Mouse (Mus musculus) heart, embryonic 16.5 days (tissue): ENCODE results near the gene Kifc5b. TPM values are rescaled to one million over a fixed set of nuclear protein-coding genes. Genes with fewer than 3 reads are reported as not detected.

ENCODE experiments used
- ATAC-seq: fragments of 200-750 bp; cut with Nextera tagmentation; replicated peaks from 2 replicates; pipeline ENCODE4 v1.8.0; 2017; ENCODE audit warnings: moderate number of reproducible peaks; ENCODE audit not compliant: insufficient read depth, low FRiP score; ENCODE audit errors: extremely low read depth
- H3K27ac ChIP-seq: fragments of 300-500 bp; sonication (generic); 2 replicates; pipeline ENCODE4 v1.5.1; 2014; ENCODE audit warnings: mild to moderate bottlenecking, low read length, control low read depth, moderate library complexity
- H3K27me3 ChIP-seq: fragments of 300-500 bp; sonication (generic); 2 replicates; pipeline ENCODE4 v1.6.1; 2014; ENCODE audit warnings: low read length, mixed read lengths; ENCODE audit not compliant: control insufficient read depth, insufficient read depth
- H3K36me3 ChIP-seq: fragments of 300-500 bp; sonication (generic); 2 replicates; pipeline ENCODE4 v1.6.1; 2014; ENCODE audit not compliant: control insufficient read depth, insufficient read depth
- H3K4me1 ChIP-seq: fragments of 300-500 bp; sonication (generic); 2 replicates; pipeline ENCODE4 v1.6.1; 2014; ENCODE audit warnings: low read length, mixed read lengths; ENCODE audit not compliant: control insufficient read depth, insufficient read depth
- H3K4me2 ChIP-seq: fragments of 300-500 bp; sonication (generic); 2 replicates; pipeline ENCODE4 v1.6.1; 2014; ENCODE audit warnings: low read depth, mild to moderate bottlenecking, control low read depth, low read length
- H3K4me3 ChIP-seq: fragments of 300-500 bp; sonication (generic); 2 replicates; pipeline ENCODE4 v1.5.1; 2014; ENCODE audit warnings: mild to moderate bottlenecking, control low read depth, low read length
- H3K9ac ChIP-seq: fragments of 300-500 bp; sonication (generic); 2 replicates; pipeline ENCODE4 v1.6.1; 2014; ENCODE audit warnings: low read length, control low read depth
- H3K9me3 ChIP-seq: fragments of 300-500 bp; sonication (generic); replicated peaks from 2 replicates; pipeline ENCODE4 v1.6.1; 2016; ENCODE audit warnings: low read length; ENCODE audit not compliant: control insufficient read depth
- WGBS: fragments of 180-500 bp; shearing (Covaris S2); extraction: QIAGEN DNeasy Blood & Tissue Kit; methylation state at CpG from one replicate; pipeline ENCODE4 v1.1.7; 2014; 5-methylcytosine and 5-hydroxymethylcytosine counted together
- polyA plus RNA-seq: library from polyadenylated mRNA; unstranded; fragments of >200 nt; fragmentation: Nextera tagmentation; extraction: Ambion mirVana; gene quantifications from 2 replicates; pipeline ENCODE4 v1.2.1, GENCODE M21; 2015

Kifc5b gene
- polyA plus RNA-seq: 6.2 and 6.9 TPM in 2 replicates

DNA sequence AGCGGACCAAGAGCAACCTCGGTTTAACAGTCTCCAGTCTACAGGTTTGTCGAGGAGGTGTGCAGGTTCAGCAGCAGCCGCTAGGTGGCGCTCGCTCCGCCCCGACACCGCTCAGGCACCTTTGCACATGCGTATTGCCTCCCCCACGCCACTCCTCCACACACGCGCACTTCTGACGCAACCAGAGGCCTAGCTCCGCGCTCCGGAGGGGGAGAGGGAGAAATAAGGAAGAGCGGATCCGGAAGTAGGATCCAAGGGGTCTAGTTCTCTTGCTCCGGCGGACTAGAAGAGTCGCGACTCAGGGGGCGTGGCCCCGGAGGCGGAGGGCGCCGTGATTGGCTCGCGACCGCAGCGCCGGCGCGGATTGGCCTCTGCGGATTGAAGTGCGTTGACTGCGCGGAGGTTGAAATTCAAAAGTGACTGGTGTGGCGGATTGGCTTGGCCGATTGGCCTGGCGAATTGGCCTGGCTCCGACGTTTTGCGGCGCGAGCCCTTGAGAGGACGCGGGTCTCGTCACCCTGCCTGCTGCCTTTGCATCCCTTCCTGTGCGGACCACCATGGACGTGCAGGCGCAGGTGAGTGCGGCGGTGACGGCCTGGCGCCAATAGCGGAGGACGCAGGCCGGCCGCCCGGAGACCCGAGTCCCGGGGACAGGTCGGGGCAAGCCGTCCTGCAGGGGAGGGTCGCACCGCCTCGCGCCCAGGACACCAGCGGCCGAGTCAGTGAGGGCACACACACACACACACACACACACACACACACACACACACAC is at the start of gene Kifc5b:
Gene Kifc5b, plus strand, starts transcription at position 381 of the 772 bp plus-strand sequence.
- under 1% methylated on average over 67 of the region's 72 CpGs for WGBS

DNA sequence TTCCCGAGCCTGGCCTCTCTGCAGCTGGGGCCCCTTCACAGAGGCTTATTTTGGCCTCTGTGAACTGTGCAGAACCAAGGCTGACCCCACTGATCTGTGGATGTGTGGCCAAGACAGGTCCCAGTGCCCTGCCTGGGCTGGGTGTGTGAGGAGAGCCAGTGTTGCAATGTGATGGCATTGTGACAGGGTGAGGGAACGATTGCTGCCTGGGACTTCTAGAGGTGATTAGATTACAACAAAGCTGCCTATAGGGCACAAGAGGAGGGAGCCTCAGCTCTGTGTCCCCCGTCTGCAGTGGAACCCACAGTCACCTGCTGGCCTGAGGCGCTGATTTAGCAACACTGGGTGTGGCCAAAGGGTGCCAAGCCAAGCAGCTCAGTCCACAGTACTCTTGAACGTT is 48.1 kb upstream of the Kifc5b start:
- peak overlapping the region; percentile 63 for H3K9ac ChIP-seq

More for the DNA sequence above, at the start of gene Kifc5b:
- peak within 1 kb of the TSS; percentile 81 for H3K9ac ChIP-seq
- peak within 1 kb of the TSS; percentile 83 for H3K4me3 ChIP-seq
- H3K36me3 ChIP-seq: no peaks in the 10 kb centered on the region
- peaks cover 6% of the 10 kb centered on the region; the same call in 1 of the 2 replicates for H3K4me1 ChIP-seq
- no peaks in the 10 kb centered on the region for H3K27me3 ChIP-seq
- ATAC-seq: peak; percentile 100
- peak within 1 kb of the TSS; percentile 72 for H3K4me2 ChIP-seq
- H3K9me3 ChIP-seq: no peaks in the 10 kb centered on the region
- peak within 1 kb of the TSS; percentile 77 for H3K27ac ChIP-seq

DNA sequence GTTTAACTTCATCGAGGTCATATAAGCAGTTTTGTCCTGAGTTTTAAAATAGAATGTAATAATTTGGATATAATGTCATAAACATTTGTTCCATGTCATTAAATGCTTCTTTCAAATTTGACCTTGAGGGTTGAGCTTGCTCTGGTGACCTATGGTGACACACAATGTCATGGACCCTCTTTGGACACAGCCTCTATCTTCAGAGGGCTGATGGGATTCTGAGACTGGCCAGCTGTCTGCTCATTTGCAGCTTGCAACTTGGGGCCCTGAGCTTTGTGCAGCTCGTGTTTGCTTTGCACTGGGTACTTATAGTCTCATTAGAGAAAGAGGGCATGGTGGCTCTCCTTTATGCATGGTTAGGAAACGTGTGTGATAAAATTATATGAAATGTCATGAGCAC is 44.0 kb upstream of the Kifc5b start:
- H3K27ac ChIP-seq: peak overlapping the region; percentile 65
- no peak overlapping the region for H3K4me3 ChIP-seq
- H3K9me3 ChIP-seq: no peaks in the 10 kb centered on the region
- no peak overlapping the region for H3K9ac ChIP-seq
- H3K4me2 ChIP-seq: no peak overlapping the region
- 64% methylated on average over 3 of the region's 3 CpGs for WGBS
- no peaks in the 10 kb centered on the region for H3K36me3 ChIP-seq
- H3K4me1 ChIP-seq: peaks cover 32% of the 10 kb centered on the region
- no peaks in the 10 kb centered on the region for H3K27me3 ChIP-seq
- no peak for ATAC-seq

More for the DNA sequence above, 48.1 kb upstream of the Kifc5b start:
- no peaks in the 10 kb centered on the region for H3K27me3 ChIP-seq
- H3K4me3 ChIP-seq: 0 out of 2 replicates have a peak overlapping the region, but pooled peaks have one; percentile 5
- peak overlapping the region; percentile 98 for H3K27ac ChIP-seq
- peak overlapping the region; percentile 56 for H3K4me2 ChIP-seq
- ATAC-seq: peak; percentile 87
- no peaks in the 10 kb centered on the region for H3K36me3 ChIP-seq
- peaks cover 26% of the 10 kb centered on the region for H3K4me1 ChIP-seq
- 18% methylated on average over 5 of the region's 5 CpGs for WGBS
- no peaks in the 10 kb centered on the region for H3K9me3 ChIP-seq

GRCm38 (mm10) chr17:26873502-26873901 is 43.4 kb upstream of the Kifc5b start:
- no peak for ATAC-seq
- H3K27ac ChIP-seq: peak overlapping the region; percentile 36
- H3K27me3 ChIP-seq: no peaks in the 10 kb centered on the region
- no peaks in the 10 kb centered on the region for H3K9me3 ChIP-seq
- H3K36me3 ChIP-seq: no peaks in the 10 kb centered on the region
- H3K9ac ChIP-seq: no peak overlapping the region
- 59% methylated on average over 8 of the region's 8 CpGs for WGBS
- H3K4me1 ChIP-seq: peaks cover 35% of the 10 kb centered on the region
- H3K4me2 ChIP-seq: no peak overlapping the region
- no peak overlapping the region for H3K4me3 ChIP-seq

- peak overlapping the region; percentile 53 for H3K9ac ChIP-seq
- no peak overlapping the region for H3K4me3 ChIP-seq
- no peaks in the 10 kb centered on the region for H3K27me3 ChIP-seq
- 0 out of 2 replicates have a peak, but pooled peaks cover 2% of the 10 kb centered on the region for H3K9me3 ChIP-seq
- no peaks in the 10 kb centered on the region for H3K36me3 ChIP-seq
- 48% methylated on average over 11 of the region's 11 CpGs for WGBS
- peaks cover 36% of the 10 kb centered on the region for H3K4me1 ChIP-seq
- H3K4me2 ChIP-seq: peak overlapping the region; percentile 20; the same call in 1 of the 2 replicates
- H3K27ac ChIP-seq: peak overlapping the region; percentile 85
- peak; percentile 19; the same call in 1 of the 2 replicates for ATAC-seq
Observed at GRCm38 (mm10) chr17:26874542-26874941, 42.3 kb upstream of the Kifc5b start.

GRCm38 (mm10) chr17:26877927-26878326 is 39.0 kb upstream of the Kifc5b start:
- no peak overlapping the region for H3K4me3 ChIP-seq
- ATAC-seq: no peak
- H3K9ac ChIP-seq: peak overlapping the region; percentile 12; the same call in 1 of the 2 replicates
- WGBS: 58% methylated on average over 7 of the region's 7 CpGs
- H3K27me3 ChIP-seq: no peaks in the 10 kb centered on the region
- H3K9me3 ChIP-seq: peaks cover 12% of the 10 kb centered on the region
- H3K4me1 ChIP-seq: peaks cover 34% of the 10 kb centered on the region
- no peak overlapping the region for H3K4me2 ChIP-seq
- peak overlapping the region; percentile 76 for H3K27ac ChIP-seq
- peaks cover 4% of the 10 kb centered on the region; the same call in 1 of the 2 replicates for H3K36me3 ChIP-seq

- Histone ChIP-seq H3K36me3 (peaks cover 4% of the 10 kb centered on the region; the same call in 1 of the 2 replicates), H3K9ac (no peak overlapping the region), H3K27ac (peak overlapping the region; percentile 89), H3K4me3 (no peak overlapping the region), H3K9me3 (peaks cover 12% of the 10 kb centered on the region), H3K4me1 (peaks cover 35% of the 10 kb centered on the region), H3K4me2 (no peak overlapping the region), H3K27me3 (no peaks in the 10 kb centered on the region)
- 91% methylated on average over 6 of the region's 6 CpGs for WGBS
- no peak for ATAC-seq
Observed at GRCm38 (mm10) chr17:26879235-26879634, 37.7 kb upstream of the Kifc5b start.

DNA sequence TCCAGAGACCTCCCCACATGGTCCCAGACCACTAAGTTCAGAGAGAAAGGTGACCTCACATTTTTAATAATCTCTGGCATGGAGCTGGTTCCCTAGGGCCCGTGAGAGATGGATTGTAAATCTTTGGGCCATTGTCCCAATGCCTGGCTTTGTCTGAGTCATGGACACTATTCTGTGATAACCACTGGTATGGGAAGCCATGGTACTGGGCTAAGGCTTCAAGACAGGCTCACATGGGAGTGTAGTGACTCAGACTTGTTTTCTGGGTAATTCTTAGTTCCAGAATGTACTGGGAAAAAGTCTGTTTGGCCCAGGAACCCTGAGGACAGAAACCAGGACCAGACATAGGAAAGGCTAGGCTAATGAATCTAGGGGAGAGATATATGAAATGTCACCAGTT is 34.2 kb upstream of the Kifc5b start:
- 71% methylated on average over 1 of the region's 1 CpGs for WGBS
- Histone ChIP-seq H3K36me3 (peaks cover 4% of the 10 kb centered on the region; the same call in 1 of the 2 replicates), H3K4me3 (no peak overlapping the region), H3K27ac (no peak overlapping the region), H3K9ac (no peak overlapping the region), H3K27me3 (no peaks in the 10 kb centered on the region), H3K4me1 (peaks cover 39% of the 10 kb centered on the region), H3K9me3 (peaks cover 12% of the 10 kb centered on the region), H3K4me2 (no peak overlapping the region)
- no peak for ATAC-seq

- peaks cover 12% of the 10 kb centered on the region for H3K9me3 ChIP-seq
- peak overlapping the region; percentile 94; the same call in 1 of the 2 replicates for H3K27ac ChIP-seq
- ATAC-seq: no peak
- peak overlapping the region; percentile 62 for H3K9ac ChIP-seq
- H3K4me3 ChIP-seq: no peak overlapping the region
- H3K4me1 ChIP-seq: peaks cover 43% of the 10 kb centered on the region
- H3K4me2 ChIP-seq: peak overlapping the region; percentile 81; the same call in 1 of the 2 replicates
- H3K27me3 ChIP-seq: no peaks in the 10 kb centered on the region
- 77% methylated on average over 6 of the region's 6 CpGs for whole genome bisulfite sequencing
- peaks cover 4% of the 10 kb centered on the region; the same call in 1 of the 2 replicates for H3K36me3 ChIP-seq
Observed at GRCm38 (mm10) chr17:26883585-26883984, 33.3 kb upstream of the Kifc5b start.
